Mouse (Mus musculus): Measurements from ENCODE around the gene Mynn. TPM values are rescaled to one million over a fixed set of nuclear protein-coding genes. Genes with fewer than 3 reads are reported as not detected.

Mynn gene
- polyA plus RNA-seq, 1 experiment from 2014 or later: 24.3 TPM

DNA sequence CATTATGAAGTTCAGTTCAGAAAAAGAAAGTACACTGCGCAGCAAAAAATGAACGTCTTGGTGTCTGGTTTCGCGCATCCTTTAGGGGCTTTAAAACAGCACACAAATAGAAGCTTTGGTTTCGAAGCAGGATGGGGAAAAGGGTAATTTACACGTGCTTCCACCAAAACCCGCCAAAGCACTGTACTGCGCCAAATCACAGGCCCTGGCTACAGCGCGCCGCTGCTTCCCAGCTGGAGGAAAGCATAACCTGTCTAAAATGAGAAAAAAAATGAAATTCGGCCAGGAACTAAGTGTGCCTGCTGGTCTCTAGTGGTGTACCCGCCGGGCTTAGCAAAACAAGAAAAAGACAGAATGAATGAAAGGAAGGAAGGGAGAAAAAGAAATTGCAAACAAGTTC is 1.1 kb upstream of the Mynn start:
- Histone ChIP-seq H3K4me1 (replicated peaks) (peaks cover 23% of the 10 kb centered on the region), H3K4me3 (peak overlapping the region; percentile 69), H3K9me3 (no peaks in the 10 kb centered on the region), H3K36me3 (peaks cover 16% of the 10 kb centered on the region), H3K27ac (peak overlapping the region; percentile 69; the same call in 1 of the 2 replicates), H3K27me3 (ENCODE audit: insufficient read depth, poor library complexity, severe bottlenecking) (peaks cover 37% of the 10 kb centered on the region)
- DNase-seq (ENCODE audit: low spot score): peak; percentile 62
- WGBS: under 1% methylated on average over 14 of the region's 14 CpGs

DNA sequence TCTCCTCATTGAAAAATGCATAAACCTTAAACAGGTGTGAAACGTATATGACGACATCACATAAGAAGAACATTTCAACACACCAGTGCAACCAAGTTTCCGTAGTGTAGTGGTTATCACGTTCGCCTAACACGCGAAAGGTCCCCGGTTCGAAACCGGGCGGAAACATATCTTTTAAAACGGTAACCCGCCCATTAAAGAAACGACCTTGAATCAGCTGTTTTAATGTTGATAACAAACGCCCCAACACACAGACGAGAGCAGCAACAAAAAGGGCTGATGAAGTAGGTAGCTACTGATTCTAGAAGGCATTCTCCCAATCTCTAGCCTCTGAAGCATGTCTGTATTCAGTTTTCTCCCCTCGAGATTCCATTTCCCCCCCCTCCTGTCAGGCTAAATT is 690 bp upstream of the Mynn start:
- H3K9me3 ChIP-seq: no peaks in the 10 kb centered on the region
- peaks cover 20% of the 10 kb centered on the region for H3K4me1 ChIP-seq (replicated peaks)

DNA sequence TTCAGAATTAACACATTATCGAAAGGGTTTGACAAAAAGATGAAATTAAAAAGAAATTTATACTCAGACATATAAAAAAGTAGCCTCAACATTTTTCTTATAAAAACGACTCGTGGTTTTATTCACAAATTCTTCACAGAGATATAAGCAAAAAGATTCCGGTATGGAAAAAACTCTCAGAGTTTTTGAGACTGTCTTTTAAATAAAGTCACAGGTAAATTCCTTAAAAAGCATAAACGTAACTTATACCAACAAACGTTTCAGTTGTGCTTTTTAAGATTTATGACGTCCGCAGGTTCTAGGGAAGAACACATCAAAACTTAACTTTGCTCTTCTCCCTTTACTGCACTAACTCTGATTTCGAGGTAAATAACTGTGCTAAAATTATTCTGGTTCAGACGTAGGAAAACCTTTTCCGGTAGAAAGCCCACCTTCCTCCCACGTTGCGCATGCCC is 228 bp upstream of the Mynn start:
- Histone ChIP-seq H3K9me3 (no peaks in the 10 kb centered on the region), H3K27me3 (ENCODE audit: insufficient read depth, poor library complexity, severe bottlenecking) (peaks cover 29% of the 10 kb centered on the region), H3K4me3 (peak overlapping the region; percentile 69), H3K36me3 (peaks cover 25% of the 10 kb centered on the region), H3K27ac (peak overlapping the region; percentile 93), H3K4me1 (replicated peaks) (peaks cover 20% of the 10 kb centered on the region)
- 2% methylated on average over 13 of the region's 13 CpGs for WGBS
- no peak for DNase-seq (ENCODE audit: low spot score)

More for the DNA sequence above, 690 bp upstream of the Mynn start:
- Histone ChIP-seq H3K4me3 (peak overlapping the region; percentile 69), H3K27ac (no peak overlapping the region), H3K36me3 (peaks cover 20% of the 10 kb centered on the region), H3K27me3 (ENCODE audit: insufficient read depth, poor library complexity, severe bottlenecking) (peaks cover 34% of the 10 kb centered on the region)
- WGBS: under 1% methylated on average over 17 of the region's 17 CpGs
- peak; percentile 81 for DNase-seq (ENCODE audit: low spot score)

DNA sequence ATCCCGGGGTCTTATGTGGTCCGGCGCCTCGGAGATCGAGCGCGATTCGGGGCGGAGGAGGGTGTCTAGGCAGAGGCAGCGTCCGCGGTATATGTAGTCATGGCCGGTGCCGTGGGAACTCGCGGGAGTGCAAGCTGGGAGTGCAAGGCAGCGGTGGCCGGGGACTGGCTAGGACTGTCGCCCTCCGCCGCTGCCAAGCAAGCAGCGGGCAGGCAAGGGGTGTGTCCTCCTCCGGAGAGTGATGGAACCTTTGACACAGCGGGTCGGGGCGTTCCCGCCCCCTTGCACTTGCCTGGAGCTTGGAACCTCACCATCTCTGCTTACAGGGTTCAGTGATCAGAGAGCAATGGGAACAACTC is 854 bp downstream of the Mynn start:
- Histone ChIP-seq H3K27me3 (ENCODE audit: insufficient read depth, poor library complexity, severe bottlenecking) (peaks cover 19% of the 10 kb centered on the region), H3K27ac (peak overlapping the region; percentile 93), H3K4me3 (peak overlapping the region; percentile 69), H3K4me1 (replicated peaks) (peaks cover 20% of the 10 kb centered on the region), H3K9me3 (no peaks in the 10 kb centered on the region), H3K36me3 (peaks cover 34% of the 10 kb centered on the region)
- peak; percentile 82 for DNase-seq (ENCODE audit: low spot score)
- WGBS: under 1% methylated on average over 27 of the region's 27 CpGs

DNA sequence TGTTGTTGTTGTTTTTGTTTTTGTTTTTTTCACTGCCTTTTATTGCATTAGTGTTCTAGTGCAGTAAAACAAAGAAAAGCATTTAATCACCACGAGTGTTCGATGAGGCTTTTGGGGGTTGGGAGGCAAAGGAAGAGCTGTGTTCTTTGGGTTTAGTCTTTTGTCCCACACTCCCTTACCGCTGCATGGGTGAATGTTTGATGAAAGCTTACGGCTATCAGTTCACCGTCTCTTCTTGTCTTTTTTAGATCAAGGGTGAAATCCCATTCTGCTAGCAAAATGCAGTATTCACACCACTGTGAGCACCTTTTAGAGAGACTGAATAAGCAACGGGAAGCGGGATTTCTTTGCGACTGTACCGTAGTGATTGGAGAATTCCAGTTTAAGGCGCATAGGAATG is 1.4 kb downstream of the Mynn start:
- Histone ChIP-seq H3K36me3 (peaks cover 39% of the 10 kb centered on the region), H3K27ac (peak overlapping the region; percentile 93), H3K27me3 (ENCODE audit: insufficient read depth, poor library complexity, severe bottlenecking) (peaks cover 14% of the 10 kb centered on the region), H3K9me3 (no peaks in the 10 kb centered on the region), H3K4me1 (replicated peaks) (peaks cover 20% of the 10 kb centered on the region), H3K4me3 (peak overlapping the region; percentile 69)
- DNase-seq (ENCODE audit: low spot score): no peak
- WGBS: 44% methylated on average over 10 of the region's 10 CpGs

DNA sequence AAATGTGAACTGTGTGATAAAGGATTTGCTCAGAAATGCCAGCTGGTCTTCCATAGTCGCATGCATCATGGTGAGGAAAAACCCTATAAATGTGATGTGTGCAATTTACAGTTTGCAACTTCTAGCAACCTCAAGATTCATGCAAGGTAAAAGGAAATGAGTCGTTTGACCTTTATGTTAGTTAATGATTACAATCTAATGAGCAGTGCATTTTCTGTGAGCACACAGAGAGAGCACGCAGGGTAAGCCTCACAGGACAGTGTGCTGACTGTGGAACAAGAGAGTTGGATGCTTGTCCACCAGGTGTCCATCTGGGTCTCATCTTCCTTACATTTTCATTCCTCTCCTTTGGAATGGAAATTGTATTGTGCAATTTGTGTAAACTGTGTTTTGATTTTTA is 7.1 kb downstream of the Mynn start:
- Histone ChIP-seq H3K27me3 (ENCODE audit: insufficient read depth, poor library complexity, severe bottlenecking) (no peaks in the 10 kb centered on the region), H3K4me3 (no peak overlapping the region), H3K4me1 (replicated peaks) (no peaks in the 10 kb centered on the region), H3K36me3 (peaks cover 94% of the 10 kb centered on the region), H3K27ac (no peak overlapping the region), H3K9me3 (no peaks in the 10 kb centered on the region)
- DNase-seq (ENCODE audit: low spot score): no peak
- WGBS: 91% methylated on average over 3 of the region's 3 CpGs

DNA sequence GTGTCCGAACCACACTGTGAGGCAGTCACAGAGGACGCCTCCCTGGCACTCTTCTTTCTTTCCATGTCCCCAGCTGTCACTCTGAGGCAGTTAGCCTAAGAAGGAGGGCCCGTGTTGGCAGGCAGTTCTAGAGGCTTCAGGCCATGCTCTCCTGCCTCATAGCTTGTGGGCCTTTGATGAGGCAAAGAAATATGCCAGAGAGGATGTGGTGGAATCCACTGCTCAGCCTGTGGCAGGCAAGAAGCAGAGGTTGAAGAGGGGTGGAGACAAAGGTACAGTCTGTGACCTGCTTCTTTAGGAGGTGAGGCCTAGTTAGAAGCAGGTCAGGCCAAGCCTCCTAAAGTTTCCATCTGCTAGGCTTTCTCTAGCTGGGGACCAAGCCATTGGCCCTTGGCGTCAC is 9.1 kb downstream of the Mynn start:
- H3K4me1 ChIP-seq (replicated peaks): no peaks in the 10 kb centered on the region
- no peak overlapping the region for H3K4me3 ChIP-seq
- H3K27me3 ChIP-seq (ENCODE audit: insufficient read depth, poor library complexity, severe bottlenecking): no peaks in the 10 kb centered on the region
- H3K9me3 ChIP-seq: no peaks in the 10 kb centered on the region
- H3K36me3 ChIP-seq: peaks cover 94% of the 10 kb centered on the region
- DNase-seq (ENCODE audit: low spot score): no peak
- no peak overlapping the region for H3K27ac ChIP-seq
- 96% methylated on average over 4 of the region's 4 CpGs for WGBS

DNA sequence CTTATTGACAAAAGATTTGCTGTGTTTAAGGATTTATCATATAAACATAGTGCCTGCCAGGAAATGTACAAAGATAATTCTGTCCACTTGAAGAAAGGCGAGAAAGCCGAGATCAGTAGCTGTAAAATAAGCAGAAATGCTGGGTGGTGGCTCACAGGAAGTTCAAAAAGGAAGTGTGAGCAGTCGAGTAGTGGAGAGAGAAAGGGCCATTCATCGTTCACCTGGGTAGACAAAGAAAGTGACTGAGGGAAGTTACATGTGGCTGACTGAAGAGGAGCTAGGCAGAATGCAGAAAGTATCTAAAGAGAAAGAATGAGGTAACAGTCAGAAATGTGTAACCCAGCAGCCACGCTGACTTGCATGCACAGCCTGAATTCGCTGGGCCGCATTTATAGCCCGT is 18.3 kb downstream of the Mynn start:
- H3K4me1 ChIP-seq (replicated peaks): no peaks in the 10 kb centered on the region
- no peak overlapping the region for H3K4me3 ChIP-seq
- peaks cover 55% of the 10 kb centered on the region for H3K36me3 ChIP-seq
- H3K9me3 ChIP-seq: no peaks in the 10 kb centered on the region
- 88% methylated on average over 8 of the region's 8 CpGs for WGBS
- H3K27me3 ChIP-seq (ENCODE audit: insufficient read depth, poor library complexity, severe bottlenecking): no peaks in the 10 kb centered on the region
- no peak overlapping the region for H3K27ac ChIP-seq
- no peak for DNase-seq (ENCODE audit: low spot score)

DNA sequence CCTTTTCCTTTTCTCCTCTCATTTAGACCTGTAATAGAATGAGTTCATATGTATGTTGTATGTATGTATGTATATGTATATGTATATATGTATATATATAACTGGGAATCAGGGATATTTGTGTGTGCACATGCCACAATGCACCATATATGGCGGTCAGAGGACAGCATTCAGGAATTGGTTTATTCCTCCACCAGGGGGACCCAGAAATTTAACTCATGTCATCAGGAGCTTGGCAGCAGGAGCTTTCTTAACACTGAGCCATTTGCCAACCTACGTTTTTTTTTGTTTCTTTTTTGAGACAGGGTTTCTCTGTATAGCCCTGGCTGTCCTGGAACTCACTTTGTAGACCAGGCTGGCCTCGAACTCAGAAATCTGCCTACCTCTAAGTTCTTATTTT is 31.8 kb downstream of the Mynn start:
- Histone ChIP-seq H3K4me1 (replicated peaks) (no peaks in the 10 kb centered on the region), H3K9me3 (no peaks in the 10 kb centered on the region), H3K27ac (no peak overlapping the region), H3K27me3 (ENCODE audit: insufficient read depth, poor library complexity, severe bottlenecking) (no peaks in the 10 kb centered on the region), H3K4me3 (no peak overlapping the region), H3K36me3 (no peaks in the 10 kb centered on the region)
- no peak for DNase-seq (ENCODE audit: low spot score)
- 61% methylated on average over 3 of the region's 3 CpGs for WGBS

DNA sequence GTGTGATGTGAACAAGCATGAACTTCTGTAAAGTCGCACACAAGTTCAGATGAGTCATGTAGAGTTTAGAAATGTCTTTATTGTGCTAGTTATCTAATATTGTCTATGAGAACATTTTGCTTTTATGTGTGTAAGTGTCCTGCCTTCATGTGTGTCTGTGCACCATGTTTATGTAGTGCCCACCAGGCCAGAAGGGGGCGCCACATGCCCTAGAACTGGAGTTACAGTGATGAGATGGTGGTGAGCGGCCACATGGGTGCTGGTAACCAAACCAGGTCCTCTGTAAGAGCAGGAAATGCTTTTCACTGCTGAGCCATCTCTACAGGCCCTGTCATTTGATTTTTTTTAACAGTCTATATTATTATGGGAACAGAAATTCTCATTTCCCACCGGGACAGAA is 33.8 kb downstream of the Mynn start:
- H3K27ac ChIP-seq: no peak overlapping the region
- no peak for DNase-seq (ENCODE audit: low spot score)
- H3K36me3 ChIP-seq: no peaks in the 10 kb centered on the region
- no peaks in the 10 kb centered on the region for H3K4me1 ChIP-seq (replicated peaks)
- H3K4me3 ChIP-seq: no peak overlapping the region
- H3K27me3 ChIP-seq (ENCODE audit: insufficient read depth, poor library complexity, severe bottlenecking): no peaks in the 10 kb centered on the region
- no peaks in the 10 kb centered on the region for H3K9me3 ChIP-seq
- 84% methylated on average over 4 of the region's 4 CpGs for WGBS

DNA sequence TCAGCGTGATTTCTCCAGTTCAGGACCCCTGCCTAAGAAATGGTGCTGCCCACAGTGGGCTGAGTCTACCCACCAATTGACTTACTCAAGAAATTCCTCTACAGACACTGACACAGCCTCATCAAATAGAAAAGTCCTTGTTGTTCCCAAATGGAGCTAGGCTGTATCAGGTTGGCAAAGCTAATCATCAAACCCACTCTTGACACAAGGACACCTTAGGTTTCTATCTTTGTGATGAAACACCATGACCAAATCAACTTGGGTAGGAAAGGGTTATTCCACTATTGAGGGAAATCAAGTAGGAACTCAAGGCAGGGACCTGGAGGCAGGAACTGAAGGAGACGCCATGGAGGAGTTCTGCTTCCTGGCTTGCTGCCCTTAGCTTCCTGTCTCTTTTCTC is 42.3 kb downstream of the Mynn start, which contains the start of gene Lrriq4:
TSS of gene Lrriq4 (plus strand) at position 301 of the 400 bp plus-strand sequence.
- 81% methylated on average over 2 of the region's 2 CpGs for WGBS
- DNase-seq (ENCODE audit: low spot score): no peak
- peaks cover 16% of the 10 kb centered on the region for H3K4me1 ChIP-seq (replicated peaks)

DNA sequence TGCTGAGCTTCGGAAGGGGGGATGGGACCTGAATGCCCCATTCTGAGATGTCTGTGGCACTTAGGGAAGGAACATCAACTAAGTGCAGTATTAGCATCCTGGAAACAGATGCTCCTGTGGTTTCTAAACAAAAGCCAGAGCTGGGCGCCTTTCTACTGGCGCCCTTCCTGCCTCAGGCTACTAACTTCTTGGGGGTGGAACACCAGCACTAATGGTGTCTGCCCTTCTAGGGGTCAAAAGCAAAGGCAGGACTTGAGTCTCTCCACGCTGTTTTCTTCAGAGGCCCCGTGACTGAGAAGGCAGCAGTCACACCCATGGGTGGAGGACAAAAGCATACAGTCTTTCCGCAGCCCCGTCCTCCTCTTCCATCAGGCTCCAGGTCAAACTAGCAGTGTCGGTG is 44.9 kb downstream of the Mynn start:
- Histone ChIP-seq H3K27me3 (ENCODE audit: insufficient read depth, poor library complexity, severe bottlenecking) (peaks cover 40% of the 10 kb centered on the region), H3K9me3 (no peaks in the 10 kb centered on the region), H3K27ac (no peak overlapping the region), H3K4me3 (no peak overlapping the region), H3K36me3 (no peaks in the 10 kb centered on the region), H3K4me1 (replicated peaks) (peaks cover 28% of the 10 kb centered on the region)
- 46% methylated on average over 8 of the region's 8 CpGs for WGBS
- DNase-seq (ENCODE audit: low spot score): no peak

More for the DNA sequence above, 42.3 kb downstream of the Mynn start, which contains the start of gene Lrriq4:
- Histone ChIP-seq H3K4me3 (no peak within 1 kb of the TSS), H3K27ac (no peak within 1 kb of the TSS), H3K9me3 (no peaks in the 10 kb centered on the region), H3K36me3 (no peaks in the 10 kb centered on the region), H3K27me3 (ENCODE audit: insufficient read depth, poor library complexity, severe bottlenecking) (peaks cover 14% of the 10 kb centered on the region)

DNA sequence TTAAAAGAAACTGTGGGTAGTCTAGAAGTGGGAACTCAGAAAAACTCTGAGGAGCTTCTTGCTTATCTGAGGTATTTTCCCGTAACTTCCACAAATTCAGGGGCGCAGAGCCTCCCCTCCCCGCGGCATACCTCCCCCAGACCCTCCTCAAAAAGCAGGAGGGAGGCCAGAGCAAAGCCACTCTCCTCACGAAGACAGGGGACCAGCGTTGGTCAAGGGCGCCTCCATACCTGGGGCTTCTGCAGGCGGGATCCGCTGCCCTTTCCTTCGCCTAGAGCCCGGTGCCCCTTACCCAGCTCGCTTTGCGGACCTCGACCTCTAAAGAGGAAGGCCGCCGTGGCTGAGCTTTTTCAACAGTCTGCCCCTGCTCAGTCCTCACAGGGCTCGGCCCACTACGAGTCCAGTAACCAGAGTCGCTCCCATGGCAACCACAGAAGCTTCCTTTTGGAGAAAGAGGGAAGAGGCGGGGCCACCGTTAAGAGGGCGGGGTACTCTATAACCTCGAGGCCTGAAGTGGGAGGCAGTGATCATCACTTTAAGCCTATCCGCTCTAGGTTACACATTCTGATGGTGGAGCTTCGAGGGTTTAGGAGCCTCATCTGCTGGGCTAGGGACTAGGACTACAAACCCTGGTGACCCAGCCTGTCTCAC is 45.7 kb downstream of the Mynn start, which contains the start of gene Lrrc34:
TSS of gene Lrrc34 (minus strand) at position 430 of the 651 bp plus-strand sequence.
- Histone ChIP-seq H3K27me3 (ENCODE audit: insufficient read depth, poor library complexity, severe bottlenecking) (peaks cover 42% of the 10 kb centered on the region), H3K36me3 (no peaks in the 10 kb centered on the region), H3K9me3 (no peaks in the 10 kb centered on the region), H3K27ac (peak within 1 kb of the TSS; percentile 72), H3K4me1 (replicated peaks) (peaks cover 28% of the 10 kb centered on the region), H3K4me3 (peak within 1 kb of the TSS; percentile 55)
- peak; percentile 83 for DNase-seq (ENCODE audit: low spot score)
- WGBS: 3% methylated on average over 25 of the region's 25 CpGs
